Mouse (Mus musculus) G1E (cell line): ENCODE measurements around the gene Atg5.

Source experiments
- CTCF ChIP-seq: IDR thresholded peaks from 2 replicates; pipeline ENCODE4 v1.5.1; 2012; ENCODE audit warnings: low read depth, low read length, inconsistent platforms, mixed read lengths
- GATA1 ChIP-seq: IDR thresholded peaks from 2 replicates; pipeline ENCODE4 v1.6.1; 2012; ENCODE audit warnings: borderline replicate concordance, low read length, inconsistent platforms, mixed read lengths
- GATA2 ChIP-seq: IDR thresholded peaks from 2 replicates; pipeline ENCODE4 v1.6.1; 2012; ENCODE audit warnings: low read depth, low read length, inconsistent platforms, borderline replicate concordance
- POLR2AphosphoS5 ChIP-seq: IDR thresholded peaks from 2 replicates; pipeline ENCODE4 v1.6.1; 2012; ENCODE audit warnings: low read depth, low read length, inconsistent platforms; ENCODE audit not compliant: insufficient replicate concordance
- TAL1 ChIP-seq: conservative IDR thresholded peaks from 2 replicates; pipeline ENCODE4 v1.6.1; 2012; ENCODE audit warnings: low read depth, low read length, inconsistent platforms, mixed read lengths

DNA sequence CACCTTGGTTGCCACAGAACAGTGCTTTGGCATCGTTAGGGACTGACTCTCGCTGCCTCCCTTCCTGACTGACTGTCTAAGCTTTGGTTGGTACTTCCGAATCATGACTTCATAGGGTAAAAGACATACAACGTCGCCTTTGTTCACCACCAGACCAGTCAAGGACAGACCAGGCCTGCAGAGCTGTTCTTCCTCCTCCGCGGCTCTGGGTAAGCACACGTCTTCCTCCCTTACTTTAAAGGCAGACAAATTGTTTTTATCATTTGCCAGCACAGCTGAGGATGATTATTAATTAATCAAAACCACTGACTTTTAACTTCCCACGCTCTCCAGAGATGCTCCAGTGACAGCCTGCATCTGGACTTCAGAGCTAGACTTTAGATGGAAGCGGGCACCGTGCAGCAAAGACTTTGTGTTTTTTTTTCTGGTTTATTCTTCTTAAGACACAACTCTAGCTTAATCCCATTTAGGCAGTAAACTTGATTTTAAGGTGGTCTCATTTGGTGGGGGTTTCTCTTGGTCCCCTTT, 120.6 kb downstream of the Atg5 start:
- no peak for TF ChIP-seq TAL1
- no peak for TF ChIP-seq CTCF
- no peak for TF ChIP-seq GATA1
- no peak for TF ChIP-seq GATA2
- no peak for TF ChIP-seq POLR2AphosphoS5
